Mouse (Mus musculus) liver, embryonic 11.5 days (tissue): ENCODE measurements at regions not wholly inside any gene's neighbourhood (a gene's known extent, or its start where the extent isn't known, plus 50 kb on each side); places are given as distances from the start of the nearest gene placed in this dataset.
"Not testable (repeated sequence)": the region's sequence is repeated elsewhere in the genome, so short reads cannot be mapped to it uniquely, and the experiment has no call there.

Source experiments
- ATAC-seq: fragments of 200-750 bp; cut with Nextera tagmentation; replicated peaks from 2 replicates; pipeline ENCODE4 v1.8.0; 2017; ENCODE audit warnings: moderate number of reproducible peaks, mild to moderate bottlenecking, moderate TSS enrichment, moderate library complexity; ENCODE audit not compliant: low FRiP score
- DNase-seq: peaks from one replicate; pipeline ENCODE4 v3.0.0-alpha.2; 2017; ENCODE audit warnings: low spot score
- H3K27ac ChIP-seq: fragments of 300-500 bp; sonication (generic); 2 replicates; pipeline ENCODE4 v1.5.1; 2014; ENCODE audit warnings: mild to moderate bottlenecking, low read depth, low read length, control low read depth
- H3K27me3 ChIP-seq: fragments of 300-500 bp; sonication (generic); replicated peaks from 2 replicates; pipeline ENCODE4 v1.6.1; 2014; ENCODE audit warnings: low read length, mixed read lengths; ENCODE audit not compliant: control insufficient read depth, insufficient read depth
- H3K36me3 ChIP-seq: fragments of 300-500 bp; sonication (generic); 2 replicates; pipeline ENCODE4 v1.6.1; 2014; ENCODE audit warnings: mild to moderate bottlenecking, low read length, moderate library complexity, mixed read lengths; ENCODE audit not compliant: control insufficient read depth, insufficient read depth
- H3K4me1 ChIP-seq: fragments of 300-500 bp; sonication (generic); replicated peaks from 2 replicates; pipeline ENCODE4 v1.6.1; 2014; ENCODE audit warnings: low read length, mixed read lengths; ENCODE audit not compliant: control insufficient read depth, insufficient read depth
- H3K4me2 ChIP-seq: fragments of 300-500 bp; sonication (generic); 2 replicates; pipeline ENCODE4 v1.6.1; 2014; ENCODE audit warnings: mild to moderate bottlenecking, control low read depth, moderate library complexity
- H3K4me3 ChIP-seq: fragments of 300-500 bp; sonication (generic); 2 replicates; pipeline ENCODE4 v1.5.1; 2014; ENCODE audit warnings: low read depth, low read length, control low read depth
- H3K9ac ChIP-seq: fragments of 300-500 bp; sonication (generic); 2 replicates; pipeline ENCODE4 v1.6.1; 2014; ENCODE audit warnings: low read depth, low read length, control low read depth
- H3K9me3 ChIP-seq: fragments of 300-500 bp; sonication (generic); 2 replicates; pipeline ENCODE4 v1.6.1; 2016; ENCODE audit warnings: low read length, inconsistent platforms, mixed read lengths; ENCODE audit not compliant: control insufficient read depth
- WGBS: fragments of 180-500 bp; shearing (Covaris S2); extraction: QIAGEN DNeasy Blood & Tissue Kit; methylation state at CpG from one replicate; pipeline ENCODE4 v1.1.7; 2014; 5-methylcytosine and 5-hydroxymethylcytosine counted together

DNA sequence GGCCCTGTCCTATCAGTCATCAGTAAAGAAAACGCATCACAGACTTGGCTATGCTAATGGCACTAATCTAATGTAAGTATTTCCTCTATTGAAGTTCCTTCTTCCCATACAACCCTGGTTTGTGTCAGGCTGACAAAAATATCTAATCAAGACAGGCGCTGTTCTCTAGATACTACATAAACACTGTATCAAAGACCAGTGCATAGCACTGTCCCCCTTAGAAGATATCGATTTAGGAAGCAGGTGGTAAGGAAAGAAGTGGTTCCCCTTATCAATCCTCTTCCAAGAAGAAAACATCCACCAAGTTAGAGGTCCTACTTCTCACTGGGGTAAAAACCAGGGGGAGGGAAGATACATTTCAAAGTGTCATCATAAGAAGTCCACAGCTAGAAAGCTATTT, 97.5 kb downstream of the Rchy1 start:
- no peak overlapping the region for H3K4me2 ChIP-seq
- DNase-seq (no peak), ATAC-seq (peak; percentile 62)
- no peaks in the 10 kb centered on the region for H3K27me3 ChIP-seq
- no peaks in the 10 kb centered on the region for H3K36me3 ChIP-seq
- H3K9me3 ChIP-seq, result no peaks in the 10 kb centered on the region
- no peak overlapping the region for H3K4me3 ChIP-seq
- H3K4me1 ChIP-seq, result peaks cover 7% of the 10 kb centered on the region
- WGBS, result 33% methylated on average over 3 of the region's 3 CpGs
- no peak overlapping the region for H3K27ac ChIP-seq
- no peak overlapping the region for H3K9ac ChIP-seq

DNA sequence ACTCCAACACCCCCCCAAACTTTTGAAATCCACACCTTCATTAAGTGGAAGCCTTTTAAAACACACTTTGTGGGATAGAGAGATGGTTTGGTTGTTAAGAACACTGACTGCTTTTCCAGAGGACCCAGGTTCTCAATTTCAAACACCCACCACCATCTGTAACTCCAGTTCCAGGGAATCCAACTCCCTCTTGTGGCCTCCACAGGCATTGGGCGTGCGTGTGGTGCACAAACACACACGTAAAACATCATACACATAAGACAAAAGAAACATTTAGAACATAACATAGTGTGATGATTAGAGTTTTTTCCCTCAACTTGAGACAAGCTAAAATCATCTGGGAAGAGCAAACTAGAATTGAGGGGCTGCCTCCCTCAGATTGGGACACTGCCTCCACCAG, 100.0 kb downstream of the Rchy1 start:
- WGBS, result 89% methylated on average over 3 of the region's 3 CpGs
- H3K4me2 ChIP-seq, result no peak overlapping the region
- H3K36me3 ChIP-seq, result no peaks in the 10 kb centered on the region
- H3K4me1 ChIP-seq, result peaks cover 7% of the 10 kb centered on the region
- DNase-seq (no peak), ATAC-seq (no peak)
- H3K9me3 ChIP-seq, result no peaks in the 10 kb centered on the region
- no peak overlapping the region for H3K9ac ChIP-seq
- H3K27me3 ChIP-seq, result no peaks in the 10 kb centered on the region
- H3K27ac ChIP-seq, result no peak overlapping the region
- no peak overlapping the region for H3K4me3 ChIP-seq

DNA sequence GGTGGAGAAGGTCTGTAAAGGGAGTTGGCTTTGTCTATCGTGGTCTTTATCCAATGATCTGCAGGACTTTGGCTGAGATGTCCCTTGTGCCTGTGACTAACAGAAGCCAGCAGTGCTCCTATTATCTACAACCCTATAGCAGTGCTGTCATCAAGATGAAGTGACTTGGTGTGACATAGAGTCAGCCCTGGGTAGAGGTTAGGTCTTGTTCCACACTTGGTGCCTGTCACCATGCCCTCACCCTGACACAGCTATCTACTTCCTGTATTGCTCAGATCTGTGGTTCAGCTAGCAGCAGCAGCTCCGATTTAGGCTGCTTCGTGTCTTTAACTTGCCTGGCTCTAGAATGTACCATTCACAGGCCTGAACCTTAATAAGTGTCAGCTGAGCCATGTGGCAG, 100.6 kb downstream of the Rchy1 start:
- Histone ChIP-seq H3K27me3 (no peaks in the 10 kb centered on the region), H3K4me2 (no peak overlapping the region), H3K4me1 (peaks cover 7% of the 10 kb centered on the region), H3K4me3 (no peak overlapping the region), H3K36me3 (no peaks in the 10 kb centered on the region), H3K9me3 (no peaks in the 10 kb centered on the region), H3K27ac (no peak overlapping the region), H3K9ac (no peak overlapping the region)
- 64% methylated on average over 3 of the region's 3 CpGs for WGBS
- no peak for DNase-seq
- ATAC-seq, result no peak

GRCm38 (mm10) chr5:91861440-91862187, 101.3 kb downstream of the Rchy1 start:
- Histone ChIP-seq H3K4me3 (no peak overlapping the region), H3K9ac (no peak overlapping the region), H3K27ac (no peak overlapping the region), H3K36me3 (no peaks in the 10 kb centered on the region), H3K4me1 (peaks cover 7% of the 10 kb centered on the region), H3K9me3 (no peaks in the 10 kb centered on the region), H3K27me3 (no peaks in the 10 kb centered on the region), H3K4me2 (no peak overlapping the region)
- 75% methylated on average over 11 of the region's 11 CpGs for WGBS
- DNase-seq (no peak), ATAC-seq (no peak; the same call in 1 of the 2 replicates)

DNA sequence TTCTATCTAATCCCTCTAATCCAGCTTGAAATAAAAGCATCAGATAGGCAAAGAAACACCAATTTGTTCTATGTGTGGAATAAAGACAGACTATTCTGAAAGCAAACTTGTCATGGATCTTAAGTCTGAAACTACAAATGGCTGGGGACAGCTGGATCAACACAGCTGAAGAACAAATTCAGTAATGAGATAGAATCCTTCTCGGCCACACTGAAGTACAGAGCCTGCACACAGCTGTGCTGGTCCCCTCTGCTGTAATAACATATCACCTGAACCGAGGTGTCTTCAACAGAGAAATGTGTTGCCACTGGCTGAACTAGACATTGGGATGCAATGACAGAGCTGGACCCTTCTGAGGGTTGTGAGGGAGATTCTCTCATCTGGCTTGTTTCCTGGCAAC, 102.4 kb downstream of the Rchy1 start:
- no peak overlapping the region for H3K9ac ChIP-seq

DNA sequence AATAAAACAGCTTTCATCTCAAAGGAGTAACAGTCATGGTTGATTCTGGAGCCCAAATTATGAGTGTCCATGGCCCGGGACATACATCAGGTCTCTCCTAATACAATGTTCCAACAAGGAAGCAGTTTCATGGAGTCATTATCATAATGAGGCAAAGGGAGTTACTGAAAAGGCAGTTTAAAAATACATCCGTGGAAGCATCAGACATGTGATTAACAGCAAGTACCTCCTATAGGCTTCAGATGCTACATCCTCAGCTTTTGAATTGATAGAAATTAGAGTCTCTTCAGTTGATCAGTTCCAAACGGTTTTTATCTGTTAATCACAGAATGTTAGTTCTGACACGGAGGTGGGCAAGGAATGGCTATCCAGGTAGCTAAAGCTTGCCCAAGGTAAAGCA, 110.5 kb downstream of the Rchy1 start:
- Histone ChIP-seq H3K4me3 (no peak overlapping the region), H3K27me3 (no peaks in the 10 kb centered on the region), H3K9ac (no peak overlapping the region), H3K27ac (no peak overlapping the region), H3K9me3 (no peaks in the 10 kb centered on the region), H3K4me1 (peaks cover 12% of the 10 kb centered on the region), H3K4me2 (no peak overlapping the region), H3K36me3 (no peaks in the 10 kb centered on the region)
- no peak for ATAC-seq
- no peak for DNase-seq
- WGBS, result 70% methylated on average over 4 of the region's 4 CpGs

More for the DNA sequence above, 102.4 kb downstream of the Rchy1 start:
- Histone ChIP-seq H3K27ac (no peak overlapping the region), H3K4me2 (no peak overlapping the region), H3K36me3 (no peaks in the 10 kb centered on the region), H3K4me1 (peaks cover 5% of the 10 kb centered on the region), H3K27me3 (no peaks in the 10 kb centered on the region), H3K4me3 (no peak overlapping the region), H3K9me3 (no peaks in the 10 kb centered on the region)
- DNase-seq (no peak), ATAC-seq (no peak)
- 77% methylated on average over 2 of the region's 2 CpGs for WGBS

DNA sequence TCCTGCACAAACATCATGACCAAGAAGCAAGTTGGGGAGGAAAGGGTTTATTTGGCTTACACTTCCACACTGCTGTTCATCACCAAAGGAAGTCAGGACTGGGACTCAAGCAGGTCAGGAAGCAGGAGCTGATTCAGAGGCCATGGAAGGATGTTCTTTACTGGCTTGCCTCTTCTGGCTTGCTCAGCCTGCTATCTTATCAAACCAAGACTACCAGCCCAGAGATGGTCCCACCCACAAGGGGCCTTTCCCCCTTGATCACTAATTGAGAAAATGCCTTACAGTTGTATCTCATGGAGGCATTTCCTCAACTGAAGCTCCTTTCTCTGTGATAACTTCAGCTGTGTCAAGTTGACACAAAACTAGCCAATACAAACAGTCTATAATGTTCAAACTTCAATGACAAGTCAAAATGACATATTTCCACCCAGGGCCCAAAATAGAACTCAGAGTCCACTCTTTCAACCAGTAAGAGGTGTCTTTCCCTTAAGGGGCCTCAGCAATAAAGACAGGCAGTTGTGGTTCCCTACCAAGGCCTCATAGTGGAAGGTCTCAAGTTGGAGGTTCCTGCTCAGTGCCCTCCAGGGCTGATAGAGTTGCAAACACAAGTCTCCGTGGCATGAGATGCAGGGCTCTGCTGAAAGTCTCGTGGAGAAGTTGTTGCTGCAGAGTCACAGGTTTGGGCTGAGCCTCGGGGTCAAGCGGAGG, 111.9 kb downstream of the Rchy1 start:
- H3K27ac ChIP-seq, result peak overlapping the region; percentile 93
- DNase-seq, H3K27me3 ChIP-seq, H3K36me3 ChIP-seq, H3K9me3 ChIP-seq: not testable (repeated sequence)
- H3K4me2 ChIP-seq, result peak overlapping the region; percentile 58
- H3K9ac ChIP-seq, result peak overlapping the region; percentile 61; the same call in 1 of the 2 replicates
- 45% methylated on average over 4 of the region's 4 CpGs for WGBS
- peaks cover 12% of the 10 kb centered on the region for H3K4me1 ChIP-seq
- peak; percentile 84 for ATAC-seq
- peak overlapping the region; percentile 45 for H3K4me3 ChIP-seq

- WGBS, result 61% methylated on average over 5 of the region's 5 CpGs
- H3K4me2 ChIP-seq, result peak overlapping the region; percentile 58
- H3K9ac ChIP-seq, result peak overlapping the region; percentile 61
Observed at GRCm38 (mm10) chr5:91850440-91850839, 112.4 kb downstream of the Rchy1 start.

GRCm38 (mm10) chr5:91849533-91849932, 113.3 kb downstream of the Rchy1 start:
- Histone ChIP-seq H3K4me3 (peak overlapping the region; percentile 45; the same call in 1 of the 2 replicates), H3K27me3 (no peaks in the 10 kb centered on the region), H3K4me2 (peak overlapping the region; percentile 58), H3K36me3 (no peaks in the 10 kb centered on the region), H3K9ac (peak overlapping the region; percentile 5; the same call in 1 of the 2 replicates), H3K4me1 (peaks cover 12% of the 10 kb centered on the region), H3K27ac (no peak overlapping the region), H3K9me3 (no peaks in the 10 kb centered on the region)
- ATAC-seq (no peak), DNase-seq (no peak)
- WGBS, result 78% methylated on average over 2 of the region's 2 CpGs

More at GRCm38 (mm10) chr5:91850440-91850839, 112.4 kb downstream of the Rchy1 start:
- H3K36me3 ChIP-seq, result no peaks in the 10 kb centered on the region
- H3K27ac ChIP-seq, result peak overlapping the region; percentile 77
- DNase-seq, result no peak
- no peaks in the 10 kb centered on the region for H3K9me3 ChIP-seq
- H3K4me3 ChIP-seq, result peak overlapping the region; percentile 45
- peak; percentile 67 for ATAC-seq
- H3K4me1 ChIP-seq, result peaks cover 12% of the 10 kb centered on the region
- H3K27me3 ChIP-seq, result no peaks in the 10 kb centered on the region
